Mouse (Mus musculus): ENCODE data around the gene Shcbp1l. TPM values are rescaled to one million over a fixed set of nuclear protein-coding genes. Genes with fewer than 3 reads are reported as not detected.

Gene Shcbp1l
- polyA plus RNA-seq, 1 experiment from 2014 or later: 0.31 TPM

DNA sequence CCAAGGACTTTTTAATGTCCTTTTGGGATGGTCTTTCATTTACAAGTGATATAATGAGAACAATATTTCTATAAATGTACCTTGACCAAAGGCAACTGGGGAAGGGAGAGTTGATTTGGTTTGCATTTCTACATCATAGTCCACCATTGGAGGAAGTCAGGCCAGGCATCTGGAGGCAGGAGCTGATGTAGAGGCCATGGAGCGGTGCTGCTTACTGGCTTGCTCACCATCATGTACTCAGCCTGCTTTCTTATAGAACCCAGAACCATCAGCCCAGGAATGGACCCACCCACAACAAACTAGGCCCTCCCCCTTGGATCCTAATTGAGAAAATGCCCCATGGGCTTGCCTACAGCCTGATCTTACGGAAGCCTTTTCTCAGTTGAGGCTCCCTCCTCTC lies 7.4 kb downstream of the Shcbp1l start:
- H3K27me3 ChIP-seq: no peaks in the 10 kb centered on the region
- no peaks in the 10 kb centered on the region for H3K4me1 ChIP-seq
- H3K9ac ChIP-seq: no peak overlapping the region
- H3K36me3 ChIP-seq: no peaks in the 10 kb centered on the region
- H3K9me3 ChIP-seq: no peaks in the 10 kb centered on the region
- ATAC-seq (ENCODE audit: low FRiP score, low read depth): no peak
- WGBS: 91% methylated on average over 2 of the region's 2 CpGs
- no peak overlapping the region for H3K4me3 ChIP-seq
- no peak overlapping the region for H3K27ac ChIP-seq
- H3K4me2 ChIP-seq (replicated peaks): no peak overlapping the region

- no peaks in the 10 kb centered on the region for H3K36me3 ChIP-seq
- no peaks in the 10 kb centered on the region for H3K9me3 ChIP-seq
- no peak overlapping the region for H3K4me2 ChIP-seq (replicated peaks)
- no peak overlapping the region for H3K27ac ChIP-seq
- WGBS: 88% methylated on average over 5 of the region's 5 CpGs
- H3K9ac ChIP-seq: no peak overlapping the region
- H3K4me1 ChIP-seq: no peaks in the 10 kb centered on the region
- ATAC-seq (ENCODE audit: low FRiP score, low read depth): no peak
- no peaks in the 10 kb centered on the region for H3K27me3 ChIP-seq
- H3K4me3 ChIP-seq: no peak overlapping the region
Measured at GRCm38 (mm10) chr1:153433851-153434589, 9.1 kb downstream of the Shcbp1l start.

DNA sequence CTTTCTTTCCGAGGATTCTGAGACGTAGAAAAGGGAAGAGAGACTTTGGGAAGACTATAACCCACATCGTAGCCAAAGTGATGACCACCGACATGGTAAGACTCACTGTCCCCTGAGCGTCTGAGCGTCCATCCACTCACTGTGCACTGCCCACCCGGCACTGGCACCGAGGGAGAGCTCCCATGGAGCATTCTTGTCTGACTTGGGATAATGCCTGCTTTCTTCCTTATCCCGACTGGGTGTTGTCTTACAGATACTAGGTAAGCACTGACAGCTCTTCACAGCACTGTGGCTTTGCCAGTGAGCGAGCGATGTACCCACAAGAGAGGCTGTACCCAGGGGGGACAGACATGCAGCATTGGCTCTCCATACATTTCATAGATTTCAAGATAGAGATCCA lies 12.6 kb downstream of the Shcbp1l start:
- WGBS: 90% methylated on average over 11 of the region's 11 CpGs

GRCm38 (mm10) chr1:153440752-153441151 lies 15.8 kb downstream of the Shcbp1l start:
- Histone ChIP-seq H3K4me1 (no peaks in the 10 kb centered on the region), H3K4me2 (replicated peaks) (no peak overlapping the region), H3K27ac (no peak overlapping the region), H3K4me3 (no peak overlapping the region), H3K36me3 (peaks cover 6% of the 10 kb centered on the region; the same call in 1 of the 2 replicates), H3K27me3 (no peaks in the 10 kb centered on the region), H3K9me3 (no peaks in the 10 kb centered on the region), H3K9ac (no peak overlapping the region)
- ATAC-seq (ENCODE audit: low FRiP score, low read depth): no peak
- 90% methylated on average over 4 of the region's 4 CpGs for WGBS

More for the DNA sequence above, 12.6 kb downstream of the Shcbp1l start:
- H3K27me3 ChIP-seq: no peaks in the 10 kb centered on the region
- ATAC-seq (ENCODE audit: low FRiP score, low read depth): no peak
- no peaks in the 10 kb centered on the region for H3K9me3 ChIP-seq
- no peaks in the 10 kb centered on the region for H3K36me3 ChIP-seq
- no peak overlapping the region for H3K4me2 ChIP-seq (replicated peaks)
- H3K27ac ChIP-seq: no peak overlapping the region
- H3K4me3 ChIP-seq: no peak overlapping the region
- H3K4me1 ChIP-seq: no peaks in the 10 kb centered on the region
- no peak overlapping the region for H3K9ac ChIP-seq

DNA sequence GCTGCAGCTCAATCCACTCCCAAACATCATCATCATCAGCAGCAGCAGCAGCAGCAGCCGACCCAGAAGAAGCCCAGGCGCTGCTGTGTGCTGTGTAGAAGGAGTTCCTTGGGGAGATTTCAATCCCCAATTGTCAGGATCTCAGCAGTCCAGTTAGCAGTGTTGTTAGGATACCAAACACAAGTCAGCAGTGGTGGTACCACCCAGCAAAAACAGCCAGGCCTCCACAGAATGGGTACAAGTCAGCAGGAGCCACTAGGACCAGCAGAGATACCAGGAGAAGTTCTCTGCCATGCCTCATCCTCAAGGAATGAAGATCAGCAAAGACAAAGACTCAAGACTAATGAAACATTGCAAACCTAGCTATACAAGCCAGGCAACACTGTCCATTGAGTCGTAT lies 16.7 kb downstream of the Shcbp1l start:
- H3K4me3 ChIP-seq: no peak overlapping the region
- H3K27ac ChIP-seq: no peak overlapping the region
- ATAC-seq (ENCODE audit: low FRiP score, low read depth): no peak
- H3K9me3 ChIP-seq: no peaks in the 10 kb centered on the region
- H3K4me1 ChIP-seq: no peaks in the 10 kb centered on the region
- H3K9ac ChIP-seq: no peak overlapping the region
- WGBS: 70% methylated on average over 3 of the region's 3 CpGs
- no peaks in the 10 kb centered on the region for H3K27me3 ChIP-seq
- no peak overlapping the region for H3K4me2 ChIP-seq (replicated peaks)
- H3K36me3 ChIP-seq: peaks cover 8% of the 10 kb centered on the region; the same call in 1 of the 2 replicates

DNA sequence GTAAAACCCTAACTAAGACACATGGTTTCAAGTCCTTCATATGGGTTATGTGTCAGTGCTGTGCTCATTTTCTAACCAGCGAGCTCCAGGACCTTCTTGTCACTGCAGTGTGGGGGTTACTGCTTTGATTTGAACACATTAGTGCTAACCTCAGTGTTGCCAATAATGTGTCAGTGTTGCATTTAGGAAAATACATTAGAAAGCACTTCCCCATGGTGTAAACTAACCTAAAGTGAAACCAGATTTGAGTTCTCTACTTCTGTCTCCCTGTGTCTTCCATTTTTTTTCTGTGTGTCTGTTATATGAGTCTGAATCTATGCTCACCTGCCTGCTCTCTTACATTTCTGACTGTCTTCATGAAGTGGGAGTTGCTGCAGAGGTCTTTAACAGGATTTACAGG lies 18.1 kb downstream of the Shcbp1l start:
- Histone ChIP-seq H3K27me3 (no peaks in the 10 kb centered on the region), H3K36me3 (peaks cover 13% of the 10 kb centered on the region), H3K4me1 (no peaks in the 10 kb centered on the region), H3K4me2 (replicated peaks) (no peak overlapping the region), H3K4me3 (no peak overlapping the region), H3K27ac (no peak overlapping the region), H3K9me3 (no peaks in the 10 kb centered on the region), H3K9ac (no peak overlapping the region)
- WGBS: 91% methylated on average over 1 of the region's 1 CpGs
- no peak for ATAC-seq (ENCODE audit: low FRiP score, low read depth)

GRCm38 (mm10) chr1:153443632-153444031 lies 18.7 kb downstream of the Shcbp1l start:
- WGBS: 66% methylated on average over 4 of the region's 4 CpGs
- Histone ChIP-seq H3K4me2 (replicated peaks) (no peak overlapping the region), H3K27me3 (no peaks in the 10 kb centered on the region), H3K9ac (no peak overlapping the region), H3K4me3 (no peak overlapping the region), H3K9me3 (no peaks in the 10 kb centered on the region), H3K27ac (no peak overlapping the region), H3K36me3 (peaks cover 17% of the 10 kb centered on the region), H3K4me1 (no peaks in the 10 kb centered on the region)
- ATAC-seq (ENCODE audit: low FRiP score, low read depth): no peak

DNA sequence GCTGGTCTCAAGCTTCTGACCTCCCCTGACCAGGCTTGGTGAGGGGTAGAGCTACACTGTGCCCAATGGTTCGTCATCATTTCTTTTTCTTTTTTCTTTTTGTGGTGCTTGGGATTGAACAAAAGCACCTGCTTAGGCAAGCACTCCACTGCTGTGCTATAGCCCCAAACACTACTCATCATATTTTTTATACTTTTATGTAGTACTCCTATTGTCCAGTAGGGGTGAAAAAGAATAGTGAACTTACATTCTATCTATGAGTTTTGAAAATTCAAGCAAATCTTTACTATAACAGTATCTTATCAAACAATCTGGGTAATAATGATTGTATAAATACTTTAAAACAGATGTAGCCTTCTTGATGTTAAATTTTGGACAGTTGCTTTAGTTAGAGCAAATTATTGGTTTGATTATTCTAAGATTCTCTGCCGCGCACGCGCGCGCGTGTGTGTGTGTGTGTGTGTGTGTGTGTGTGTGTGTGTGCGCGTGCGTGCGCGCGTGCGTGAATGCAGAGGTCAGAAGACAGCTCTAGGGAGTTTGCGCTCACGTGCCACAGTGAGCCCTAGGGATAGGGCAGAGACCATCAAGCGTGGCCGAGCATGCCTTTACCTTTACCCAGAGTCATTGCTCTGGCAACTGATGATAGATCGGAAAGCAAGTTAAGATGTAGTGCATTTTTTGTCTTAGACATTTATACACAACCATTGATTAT lies 21.3 kb downstream of the Shcbp1l start:
- WGBS: 96% methylated on average over 20 of the region's 20 CpGs
- Histone ChIP-seq H3K4me1 (no peaks in the 10 kb centered on the region), H3K4me2 (replicated peaks) (no peak overlapping the region), H3K27me3 (no peaks in the 10 kb centered on the region), H3K4me3 (no peak overlapping the region), H3K36me3 (peaks cover 25% of the 10 kb centered on the region), H3K9ac (no peak overlapping the region), H3K9me3 (no peaks in the 10 kb centered on the region), H3K27ac (no peak overlapping the region)
- no peak for ATAC-seq (ENCODE audit: low FRiP score, low read depth)

DNA sequence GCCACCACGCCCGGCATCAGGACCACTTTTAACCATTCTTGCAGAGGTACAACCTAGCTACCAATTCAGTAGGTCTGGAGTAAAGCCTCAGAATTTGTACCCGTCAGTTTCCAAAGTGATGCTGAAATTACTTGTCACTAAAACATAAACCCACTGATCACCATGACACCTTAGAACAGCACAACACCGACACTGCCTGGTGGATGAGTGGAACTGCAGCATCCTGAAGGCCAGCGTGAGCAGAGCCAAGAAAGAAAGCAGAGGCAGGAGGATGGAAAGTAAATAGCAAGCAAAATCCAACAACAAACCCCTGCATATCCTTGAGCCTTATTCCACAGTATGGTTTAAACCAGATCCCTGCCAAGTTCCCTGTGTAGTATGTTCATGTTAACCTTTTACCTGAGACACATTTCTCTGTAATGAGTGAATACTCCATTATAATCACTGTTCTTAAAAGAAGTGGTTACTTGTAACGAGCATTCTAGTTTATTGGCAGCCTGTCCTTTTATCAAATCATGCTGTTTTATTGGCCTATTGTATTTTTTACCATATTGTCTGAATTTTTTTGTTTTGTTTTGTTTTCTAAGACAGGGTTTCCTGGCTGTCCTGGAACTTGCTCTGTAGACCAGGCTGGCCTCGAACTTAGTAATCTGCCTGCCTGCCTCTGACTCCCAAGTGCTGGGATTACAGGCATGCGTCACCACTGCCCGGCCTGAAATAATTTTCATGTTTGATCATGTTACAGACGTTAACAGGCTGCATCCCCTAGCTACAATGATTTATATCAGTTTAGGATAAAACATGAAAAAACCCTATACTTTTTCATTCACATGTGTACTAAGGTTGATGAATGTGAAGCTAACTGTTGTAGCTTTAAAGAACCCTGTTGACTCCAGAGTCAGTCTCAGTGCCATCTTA lies 26.5 kb downstream of the Shcbp1l start:
- ATAC-seq (ENCODE audit: low FRiP score, low read depth): no peak
- H3K4me2 ChIP-seq (replicated peaks): no peak overlapping the region

DNA sequence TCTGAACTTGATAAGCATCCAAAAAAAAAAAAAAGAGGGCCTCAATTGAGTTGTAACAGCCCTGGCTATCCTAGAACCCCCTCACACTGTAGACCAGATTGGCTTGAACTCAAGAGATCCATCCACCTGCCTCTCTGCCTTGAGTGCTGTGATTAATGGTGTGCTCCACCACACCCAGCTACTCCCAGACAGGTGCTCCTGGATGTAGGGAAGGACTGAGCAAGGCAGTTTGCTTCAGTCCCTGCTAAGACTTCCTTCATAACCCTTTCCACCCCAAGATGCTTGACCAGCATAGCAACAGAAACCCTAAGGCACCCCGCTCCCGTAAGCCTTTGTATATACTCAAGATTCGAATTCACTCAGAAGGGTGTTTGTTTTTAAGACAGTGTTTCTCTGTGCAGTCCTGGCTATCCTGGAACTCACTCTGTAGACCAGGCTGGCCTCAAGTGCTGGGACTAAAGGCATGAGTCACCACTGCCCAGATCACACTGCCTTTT lies 28.2 kb downstream of the Shcbp1l start:
- H3K27ac ChIP-seq: no peak overlapping the region
- no peak overlapping the region for H3K4me2 ChIP-seq (replicated peaks)
- 92% methylated on average over 3 of the region's 3 CpGs for WGBS
- H3K9ac ChIP-seq: no peak overlapping the region
- H3K27me3 ChIP-seq: no peaks in the 10 kb centered on the region
- H3K4me1 ChIP-seq: no peaks in the 10 kb centered on the region
- no peak for ATAC-seq (ENCODE audit: low FRiP score, low read depth)
- peaks cover 62% of the 10 kb centered on the region for H3K36me3 ChIP-seq
- no peaks in the 10 kb centered on the region for H3K9me3 ChIP-seq
- H3K4me3 ChIP-seq: no peak overlapping the region

More for the DNA sequence above, 26.5 kb downstream of the Shcbp1l start:
- Histone ChIP-seq H3K27ac (no peak overlapping the region), H3K4me3 (no peak overlapping the region), H3K9ac (no peak overlapping the region), H3K9me3 (no peaks in the 10 kb centered on the region), H3K4me1 (no peaks in the 10 kb centered on the region), H3K27me3 (no peaks in the 10 kb centered on the region), H3K36me3 (peaks cover 56% of the 10 kb centered on the region)
- WGBS: 75% methylated on average over 10 of the region's 10 CpGs

- Histone ChIP-seq H3K9me3 (no peaks in the 10 kb centered on the region), H3K4me1 (no peaks in the 10 kb centered on the region), H3K4me3 (no peak overlapping the region), H3K4me2 (replicated peaks) (no peak overlapping the region), H3K36me3 (peaks cover 75% of the 10 kb centered on the region), H3K27me3 (no peaks in the 10 kb centered on the region), H3K9ac (no peak overlapping the region), H3K27ac (no peak overlapping the region)
- peak; percentile 54; the same call in 1 of the 2 replicates for ATAC-seq (ENCODE audit: low FRiP score, low read depth)
- 78% methylated on average over 5 of the region's 5 CpGs for WGBS
Measured at GRCm38 (mm10) chr1:153456137-153456536, 31.2 kb downstream of the Shcbp1l start.

GRCm38 (mm10) chr1:153461796-153462195 lies 36.8 kb downstream of the Shcbp1l start:
- Histone ChIP-seq H3K4me3 (no peak overlapping the region), H3K36me3 (peaks cover 78% of the 10 kb centered on the region), H3K9me3 (no peaks in the 10 kb centered on the region), H3K4me1 (no peaks in the 10 kb centered on the region), H3K4me2 (replicated peaks) (no peak overlapping the region), H3K9ac (no peak overlapping the region), H3K27ac (no peak overlapping the region), H3K27me3 (no peaks in the 10 kb centered on the region)
- WGBS: 95% methylated on average over 1 of the region's 1 CpGs
- ATAC-seq (ENCODE audit: low FRiP score, low read depth): no peak

Data from limb, embryonic 13.5 days (tissue).